Mouse (Mus musculus) MEL (cell line): Measurements from ENCODE around the gene Rrp7a.

Experiments used
- CTCF ChIP-seq, 3 experiments: IDR thresholded peaks in 2 of 3; conservative IDR thresholded peaks in 1 of 3; 2 replicates each; pipeline ENCODE4 v1.5.1; 2011 to 2012; ENCODE audit warnings: low read length in 3 of 3, low read depth in 2 of 3, mild to moderate bottlenecking in 2 of 3, improper control_type of control experiment in 1 of 3, inconsistent platforms in 1 of 3, mixed read lengths in 1 of 3, moderate library complexity in 1 of 3; ENCODE audit not compliant: control insufficient read depth in 1 of 3, insufficient read depth in 1 of 3, poor library complexity in 1 of 3, severe bottlenecking in 1 of 3
- EP300 ChIP-seq, 2 experiments: IDR thresholded peaks; 2 replicates each; pipeline ENCODE4 v1.6.1; 2011; ENCODE audit warnings: improper control_type of control experiment in 2 of 2, low read length in 2 of 2, low read depth in 1 of 2, mild to moderate bottlenecking in 1 of 2
- GABPA ChIP-seq: IDR thresholded peaks from 2 replicates; pipeline ENCODE4 v1.6.1; 2012; ENCODE audit warnings: low read depth, mild to moderate bottlenecking, inconsistent platforms, low read length, improper control_type of control experiment, moderate library complexity
- MAFK ChIP-seq: IDR thresholded peaks from 2 replicates; pipeline ENCODE4 v1.6.1; 2011; ENCODE audit warnings: low read depth, mild to moderate bottlenecking, low read length, improper control_type of control experiment, borderline replicate concordance
- MAX ChIP-seq: IDR thresholded peaks from 2 replicates; pipeline ENCODE4 v1.6.1; 2011; ENCODE audit warnings: low read length, improper control_type of control experiment
- MAZ ChIP-seq: IDR thresholded peaks from 2 replicates; pipeline ENCODE4 v1.6.1; 2012; ENCODE audit warnings: low read depth, mild to moderate bottlenecking, inconsistent platforms, low read length, improper control_type of control experiment
- POLR2A ChIP-seq, 2 experiments: IDR thresholded peaks; 2 replicates each; pipeline ENCODE4 v1.6.1; 2011 to 2012; ENCODE audit warnings: low read length in 2 of 2, mild to moderate bottlenecking in 2 of 2, control low read depth in 1 of 2, improper control_type of control experiment in 1 of 2, low read depth in 1 of 2, moderate library complexity in 1 of 2; ENCODE audit not compliant: control insufficient read depth in 1 of 2, insufficient read depth in 1 of 2, poor library complexity in 1 of 2
- ZMIZ1 ChIP-seq: IDR thresholded peaks from 2 replicates; pipeline ENCODE4 v1.6.1; 2012; ENCODE audit warnings: low read depth, mild to moderate bottlenecking, inconsistent platforms, low read length, improper control_type of control experiment, moderate library complexity
- ZNF384 ChIP-seq: IDR thresholded peaks from 2 replicates; pipeline ENCODE4 v1.6.1; 2012; ENCODE audit warnings: low read depth, mild to moderate bottlenecking, inconsistent platforms, low read length, improper control_type of control experiment

GRCm38 (mm10) chr15:83126582-83126981 lies 4.0 kb upstream of the Rrp7a start:
- no peak for TF ChIP-seq ZNF384
- TF ChIP-seq GABPA: no peak
- TF ChIP-seq CTCF (IDR thresholded peaks at IDR 0.05 in 2 of 3, conservative IDR thresholded peaks at IDR 0.05 in 1 of 3; ENCODE audit: control insufficient read depth in 1 of 3, insufficient read depth in 1 of 3, low read depth in 2 of 3, low read length in 3 of 3, poor library complexity in 1 of 3, severe bottlenecking in 1 of 3): no peak
- no peak for TF ChIP-seq MAZ
- no peak for TF ChIP-seq MAFK
- TF ChIP-seq MAX: no peak
- TF ChIP-seq EP300 (IDR thresholded peaks at IDR 0.05; ENCODE audit: low read depth in 1 of 2, low read length in 2 of 2): no peak
- no peak for TF ChIP-seq POLR2A (IDR thresholded peaks at IDR 0.05; ENCODE audit: control insufficient read depth in 1 of 2, insufficient read depth in 1 of 2, low read depth in 1 of 2, low read length in 2 of 2, poor library complexity in 1 of 2)
- TF ChIP-seq ZMIZ1: no peak
